Mouse (Mus musculus): ENCODE results near the gene Alx3. TPM values are rescaled to one million over a fixed set of nuclear protein-coding genes. Genes with fewer than 3 reads are reported as not detected.

Alx3 gene
- 0.05 and 0.18 TPM in 2 replicates for polyA plus RNA-seq (2012; rRNA removed)

DNA sequence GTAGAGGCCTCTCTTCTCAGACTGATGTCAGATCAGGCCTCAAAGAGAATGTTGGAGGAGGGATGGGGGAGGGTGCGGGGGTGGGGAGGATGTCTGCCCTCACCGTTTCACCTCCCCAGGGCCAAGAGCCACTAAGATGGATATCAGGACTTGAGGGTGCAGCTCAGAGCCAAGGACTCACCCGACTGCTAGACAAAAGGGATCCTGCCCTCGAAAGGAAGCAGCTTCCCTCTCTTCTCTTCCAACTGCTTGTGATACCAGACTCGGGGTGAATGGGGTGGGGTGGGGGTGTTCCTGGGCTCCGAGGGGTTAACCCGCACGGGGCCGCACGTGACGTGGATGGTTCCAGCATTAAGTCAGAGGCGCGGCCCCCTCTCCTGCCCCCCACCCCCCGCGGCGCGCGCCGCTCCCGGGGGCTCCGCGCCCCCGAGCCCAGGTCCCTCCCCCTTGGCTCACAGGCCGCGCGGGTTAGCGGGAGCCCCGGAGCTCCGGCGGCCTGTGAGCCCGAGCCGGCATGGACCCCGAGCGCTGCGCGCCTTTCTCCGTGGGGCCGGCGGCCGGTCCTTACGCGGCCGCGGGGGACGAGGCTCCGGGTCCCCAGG is at the start of gene Alx3:
Alx3 (plus strand) TSS at position 370 of the 602 bp plus-strand sequence.
- TF ChIP-seq CTCF (IDR thresholded peaks at IDR 0.05; ENCODE audit: control insufficient read depth, insufficient read depth, insufficient replicate concordance, low read depth, low read length) (no peak), POLR2A (IDR thresholded peaks at IDR 0.05; ENCODE audit: control insufficient read depth, low read depth, low read length) (no peak)
- Histone ChIP-seq H3K4me1 (ENCODE audit: control insufficient read depth, insufficient read depth, low read length) (peaks cover 18% of the 10 kb centered on the region), H3K4me3 (ENCODE audit: control insufficient read depth, low read depth, low read length) (peak within 1 kb of the TSS; percentile 26), H3K27me3 (ENCODE audit: control insufficient read depth, insufficient read depth, low read length) (peaks cover 4% of the 10 kb centered on the region), H3K36me3 (ENCODE audit: control insufficient read depth, insufficient read depth, low read length) (no peaks in the 10 kb centered on the region), H3K27ac (ENCODE audit: control insufficient read depth, insufficient read depth, low read depth, low read length) (no peak within 1 kb of the TSS)

- no peaks in the 10 kb centered on the region for H3K27me3 ChIP-seq (ENCODE audit: control insufficient read depth, insufficient read depth, low read length)
- H3K27ac ChIP-seq (ENCODE audit: control insufficient read depth, insufficient read depth, low read depth, low read length): no peak overlapping the region
- no peak overlapping the region for H3K4me3 ChIP-seq (ENCODE audit: control insufficient read depth, low read depth, low read length)
- H3K36me3 ChIP-seq (ENCODE audit: control insufficient read depth, insufficient read depth, low read length): no peaks in the 10 kb centered on the region
- no peaks in the 10 kb centered on the region for H3K4me1 ChIP-seq (ENCODE audit: control insufficient read depth, insufficient read depth, low read length)
- TF ChIP-seq POLR2A (IDR thresholded peaks at IDR 0.05; ENCODE audit: control insufficient read depth, low read depth, low read length): no peak
- TF ChIP-seq CTCF (IDR thresholded peaks at IDR 0.05; ENCODE audit: control insufficient read depth, insufficient read depth, insufficient replicate concordance, low read depth, low read length): no peak
Observed at GRCm38 (mm10) chr3:107545278-107545677, 49.6 kb upstream of the Alx3 start.

- no peak for TF ChIP-seq CTCF (IDR thresholded peaks at IDR 0.05; ENCODE audit: control insufficient read depth, insufficient read depth, insufficient replicate concordance, low read depth, low read length)
- TF ChIP-seq POLR2A (IDR thresholded peaks at IDR 0.05; ENCODE audit: control insufficient read depth, low read depth, low read length): no peak
- no peak overlapping the region for H3K4me3 ChIP-seq (ENCODE audit: control insufficient read depth, low read depth, low read length)
- no peak overlapping the region for H3K27ac ChIP-seq (ENCODE audit: control insufficient read depth, insufficient read depth, low read depth, low read length)
- no peaks in the 10 kb centered on the region for H3K27me3 ChIP-seq (ENCODE audit: control insufficient read depth, insufficient read depth, low read length)
- H3K36me3 ChIP-seq (ENCODE audit: control insufficient read depth, insufficient read depth, low read length): no peaks in the 10 kb centered on the region
- H3K4me1 ChIP-seq (ENCODE audit: control insufficient read depth, insufficient read depth, low read length): no peaks in the 10 kb centered on the region
Observed at GRCm38 (mm10) chr3:107545716-107546412, 49.0 kb upstream of the Alx3 start.

DNA sequence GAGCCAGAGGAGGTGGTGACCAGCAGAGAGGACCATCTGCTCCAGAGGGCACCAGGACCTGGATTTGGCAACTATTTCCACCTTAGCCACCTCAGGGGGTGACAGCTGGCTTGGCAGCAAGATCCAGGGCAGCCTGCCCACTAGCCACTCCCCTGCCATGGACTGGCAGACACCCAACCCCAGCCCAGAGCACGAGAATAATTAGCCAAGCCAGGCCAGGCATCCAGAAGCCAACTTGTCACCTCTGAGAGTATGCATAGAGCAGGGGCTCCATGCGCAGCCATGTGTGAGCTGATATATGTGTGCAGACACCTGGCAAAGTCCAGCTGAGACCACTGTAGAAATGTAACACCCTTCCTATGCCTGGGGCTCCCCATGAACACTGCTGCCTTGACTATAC is 47.9 kb upstream of the Alx3 start:
- Histone ChIP-seq H3K4me1 (ENCODE audit: control insufficient read depth, insufficient read depth, low read length) (no peaks in the 10 kb centered on the region), H3K27ac (ENCODE audit: control insufficient read depth, insufficient read depth, low read depth, low read length) (no peak overlapping the region), H3K27me3 (ENCODE audit: control insufficient read depth, insufficient read depth, low read length) (no peaks in the 10 kb centered on the region), H3K4me3 (ENCODE audit: control insufficient read depth, low read depth, low read length) (no peak overlapping the region), H3K36me3 (ENCODE audit: control insufficient read depth, insufficient read depth, low read length) (no peaks in the 10 kb centered on the region)
- no peak for TF ChIP-seq CTCF (IDR thresholded peaks at IDR 0.05; ENCODE audit: control insufficient read depth, insufficient read depth, insufficient replicate concordance, low read depth, low read length)
- TF ChIP-seq POLR2A (IDR thresholded peaks at IDR 0.05; ENCODE audit: control insufficient read depth, low read depth, low read length): no peak

GRCm38 (mm10) chr3:107550409-107551049 is 44.3 kb upstream of the Alx3 start:
- Histone ChIP-seq H3K36me3 (ENCODE audit: control insufficient read depth, insufficient read depth, low read length) (no peaks in the 10 kb centered on the region), H3K27me3 (ENCODE audit: control insufficient read depth, insufficient read depth, low read length) (no peaks in the 10 kb centered on the region), H3K4me1 (ENCODE audit: control insufficient read depth, insufficient read depth, low read length) (no peaks in the 10 kb centered on the region), H3K4me3 (ENCODE audit: control insufficient read depth, low read depth, low read length) (no peak overlapping the region; the same call in 1 of the 2 replicates), H3K27ac (ENCODE audit: control insufficient read depth, insufficient read depth, low read depth, low read length) (no peak overlapping the region)
- peak; percentile 68; the same call in 1 of the 2 replicates for TF ChIP-seq CTCF (IDR thresholded peaks at IDR 0.05; ENCODE audit: control insufficient read depth, insufficient read depth, insufficient replicate concordance, low read depth, low read length)
- no peak for TF ChIP-seq POLR2A (IDR thresholded peaks at IDR 0.05; ENCODE audit: control insufficient read depth, low read depth, low read length)

GRCm38 (mm10) chr3:107554842-107555241 is 40.0 kb upstream of the Alx3 start, which contains the start of gene Ubl4b:
Gene Ubl4b, minus strand, starts transcription at chr3:107555073.
- Histone ChIP-seq H3K36me3 (ENCODE audit: control insufficient read depth, insufficient read depth, low read length) (no peaks in the 10 kb centered on the region), H3K27me3 (ENCODE audit: control insufficient read depth, insufficient read depth, low read length) (no peaks in the 10 kb centered on the region), H3K27ac (ENCODE audit: control insufficient read depth, insufficient read depth, low read depth, low read length) (peak within 1 kb of the TSS; percentile 3; the same call in 1 of the 2 replicates), H3K4me3 (ENCODE audit: control insufficient read depth, low read depth, low read length) (peak within 1 kb of the TSS; percentile 81), H3K4me1 (ENCODE audit: control insufficient read depth, insufficient read depth, low read length) (no peaks in the 10 kb centered on the region)
- TF ChIP-seq CTCF (IDR thresholded peaks at IDR 0.05; ENCODE audit: control insufficient read depth, insufficient read depth, insufficient replicate concordance, low read depth, low read length) (no peak), POLR2A (IDR thresholded peaks at IDR 0.05; ENCODE audit: control insufficient read depth, low read depth, low read length) (peak; percentile 71; the same call in 1 of the 2 replicates)

DNA sequence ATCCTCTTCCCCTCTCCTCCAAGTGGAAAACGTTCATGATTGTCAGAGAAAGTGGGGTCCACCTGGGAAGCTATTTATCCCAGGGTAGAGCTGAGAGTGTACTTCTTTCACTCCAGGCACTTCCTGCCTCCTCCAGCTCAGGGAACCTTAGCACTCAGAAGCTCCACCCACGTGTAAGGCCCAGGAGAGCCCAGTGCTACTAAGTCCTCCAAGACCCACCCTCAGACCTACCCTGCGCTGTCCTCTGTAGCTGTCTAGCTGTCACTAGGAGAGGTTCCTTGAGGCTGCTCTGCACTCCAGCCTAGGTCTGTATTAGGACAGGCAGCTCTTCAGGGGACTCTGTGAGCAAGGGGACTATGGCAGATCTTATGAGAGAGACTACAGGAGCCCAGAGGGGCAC is 36.1 kb upstream of the Alx3 start:
- TF ChIP-seq CTCF (IDR thresholded peaks at IDR 0.05; ENCODE audit: control insufficient read depth, insufficient read depth, insufficient replicate concordance, low read depth, low read length) (no peak), POLR2A (IDR thresholded peaks at IDR 0.05; ENCODE audit: control insufficient read depth, low read depth, low read length) (no peak)
- Histone ChIP-seq H3K4me1 (ENCODE audit: control insufficient read depth, insufficient read depth, low read length) (no peaks in the 10 kb centered on the region), H3K27me3 (ENCODE audit: control insufficient read depth, insufficient read depth, low read length) (no peaks in the 10 kb centered on the region)

More for the DNA sequence above, 36.1 kb upstream of the Alx3 start:
- Histone ChIP-seq H3K4me3 (ENCODE audit: control insufficient read depth, low read depth, low read length) (no peak overlapping the region), H3K27ac (ENCODE audit: control insufficient read depth, insufficient read depth, low read depth, low read length) (no peak overlapping the region), H3K36me3 (ENCODE audit: control insufficient read depth, insufficient read depth, low read length) (no peaks in the 10 kb centered on the region)
